Mouse (Mus musculus): Measurements from ENCODE around the gene Agbl3.

Gene Agbl3

GRCm38 (mm10) chr6:34780231-34780942, at the start of gene Agbl3:
TSS of gene Agbl3 (plus strand) at chr6:34780432.
- DNase-seq (ENCODE audit: low spot score) = peak; percentile 95

GRCm38 (mm10) chr6:34731007-34731406, 49.2 kb upstream of the Agbl3 start:
- DNase-seq (ENCODE audit: low spot score) = no peak

- DNase-seq (ENCODE audit: low spot score) = no peak
Observed at GRCm38 (mm10) chr6:34731529-34731928, 48.7 kb upstream of the Agbl3 start.

- DNase-seq (ENCODE audit: low spot score) = no peak
Observed at GRCm38 (mm10) chr6:34734940-34735695, 45.1 kb upstream of the Agbl3 start.

- no peak for DNase-seq (ENCODE audit: low spot score)
Observed at GRCm38 (mm10) chr6:34736934-34737333, 43.3 kb upstream of the Agbl3 start.

- no peak for DNase-seq (ENCODE audit: low spot score)
Observed at GRCm38 (mm10) chr6:34743946-34744345, 36.3 kb upstream of the Agbl3 start.

GRCm38 (mm10) chr6:34747846-34748245, 32.4 kb upstream of the Agbl3 start:
- no peak for DNase-seq (ENCODE audit: low spot score)

- DNase-seq (ENCODE audit: low spot score) = no peak
Observed at GRCm38 (mm10) chr6:34748566-34748965, 31.7 kb upstream of the Agbl3 start.

- DNase-seq (ENCODE audit: low spot score) = no peak
Observed at GRCm38 (mm10) chr6:34749526-34749925, 30.7 kb upstream of the Agbl3 start.

- no peak for DNase-seq (ENCODE audit: low spot score)
Observed at GRCm38 (mm10) chr6:34750487-34751120, 29.6 kb upstream of the Agbl3 start.

- no peak for DNase-seq (ENCODE audit: low spot score)
Observed at GRCm38 (mm10) chr6:34751625-34752024, 28.6 kb upstream of the Agbl3 start.

- DNase-seq (ENCODE audit: low spot score) = peak; percentile 79
Observed at GRCm38 (mm10) chr6:34754448-34754847, 25.8 kb upstream of the Agbl3 start.

- DNase-seq (ENCODE audit: low spot score) = no peak
Observed at GRCm38 (mm10) chr6:34758340-34758739, 21.9 kb upstream of the Agbl3 start.

GRCm38 (mm10) chr6:34760023-34760422, 20.2 kb upstream of the Agbl3 start:
- DNase-seq (ENCODE audit: low spot score) = peak; percentile 23

- no peak for DNase-seq (ENCODE audit: low spot score)
Observed at GRCm38 (mm10) chr6:34765721-34766120, 14.5 kb upstream of the Agbl3 start.

GRCm38 (mm10) chr6:34769984-34770383, 10.2 kb upstream of the Agbl3 start:
- no peak for DNase-seq (ENCODE audit: low spot score)

- no peak for DNase-seq (ENCODE audit: low spot score)
Observed at GRCm38 (mm10) chr6:34770491-34770890, 9.7 kb upstream of the Agbl3 start.

- no peak for DNase-seq (ENCODE audit: low spot score)
Observed at GRCm38 (mm10) chr6:34776396-34776795, 3.8 kb upstream of the Agbl3 start.

GRCm38 (mm10) chr6:34777094-34777493, 3.1 kb upstream of the Agbl3 start:
- DNase-seq (ENCODE audit: low spot score) = no peak

- no peak for DNase-seq (ENCODE audit: low spot score)
Observed at GRCm38 (mm10) chr6:34777981-34778668, 2.1 kb upstream of the Agbl3 start.

- no peak for DNase-seq (ENCODE audit: low spot score)
Observed at GRCm38 (mm10) chr6:34780943-34781289, 684 bp downstream of the Agbl3 start.

- DNase-seq (ENCODE audit: low spot score) = no peak
Observed at GRCm38 (mm10) chr6:34782493-34782892, 2.3 kb downstream of the Agbl3 start.

GRCm38 (mm10) chr6:34796881-34797280, 16.6 kb downstream of the Agbl3 start:
- peak; percentile 43 for DNase-seq (ENCODE audit: low spot score)
